Mouse (Mus musculus): ENCODE data around the gene Cd200r4.

Gene Cd200r4

GRCm38 (mm10) chr16:44876625-44877024 is 65.1 kb downstream of the Cd200r4 start:
- DNase-seq (ENCODE audit: low spot score): no peak

GRCm38 (mm10) chr16:44877595-44877994 is 66.1 kb downstream of the Cd200r4 start:
- no peak for DNase-seq (ENCODE audit: low spot score)
